Mouse (Mus musculus): Measurements from ENCODE around the gene Mpc1.
A peak's percentile ranks its signal among the peaks of the same experiment; 100 is the strongest.

Mpc1 gene

GRCm38 (mm10) chr17:8282821-8283525 is at the start of gene Mpc1:
Mpc1 (plus strand) TSS chr17:8282904.
- peak; percentile 89 to 96 for DNase-seq

- DNase-seq = no peak
These were observed 49.0 kb upstream of the Mpc1 start for GRCm38 (mm10) chr17:8233618-8234214.

- no peak for DNase-seq
These were observed 48.2 kb upstream of the Mpc1 start for GRCm38 (mm10) chr17:8234537-8234936.

GRCm38 (mm10) chr17:8235743-8236142 is 47.0 kb upstream of the Mpc1 start, which contains the start of gene Ccr6:
Ccr6 (plus strand) TSS chr17:8236043.
- no peak for DNase-seq

- no peak for DNase-seq
These were observed 44.5 kb upstream of the Mpc1 start for GRCm38 (mm10) chr17:8238012-8238710.

GRCm38 (mm10) chr17:8239561-8239960 is 43.1 kb upstream of the Mpc1 start:
- no peak for DNase-seq

GRCm38 (mm10) chr17:8240517-8240916 is 42.2 kb upstream of the Mpc1 start:
- no peak for DNase-seq

GRCm38 (mm10) chr17:8241645-8242044 is 41.1 kb upstream of the Mpc1 start:
- no peak for DNase-seq

GRCm38 (mm10) chr17:8242186-8242585 is 40.5 kb upstream of the Mpc1 start:
- peak in 1 of 2 experiments; percentile 30 for DNase-seq

- DNase-seq = no peak
These were observed 38.6 kb upstream of the Mpc1 start for GRCm38 (mm10) chr17:8244124-8244523.

GRCm38 (mm10) chr17:8246102-8246754 is 36.5 kb upstream of the Mpc1 start:
- DNase-seq = no peak

- DNase-seq = no peak
These were observed 31.0 kb upstream of the Mpc1 start for GRCm38 (mm10) chr17:8251704-8252103.

- no peak for DNase-seq
These were observed 28.4 kb upstream of the Mpc1 start for GRCm38 (mm10) chr17:8254268-8254667.

GRCm38 (mm10) chr17:8254914-8255313 is 27.8 kb upstream of the Mpc1 start:
- DNase-seq = no peak

GRCm38 (mm10) chr17:8255583-8255982 is 27.1 kb upstream of the Mpc1 start:
- DNase-seq = no peak

GRCm38 (mm10) chr17:8256982-8257381 is 25.7 kb upstream of the Mpc1 start:
- peak in 1 of 2 experiments; percentile 45 for DNase-seq

GRCm38 (mm10) chr17:8264638-8265037 is 18.1 kb upstream of the Mpc1 start:
- peak; percentile 65 to 73 for DNase-seq

- no peak for DNase-seq
These were observed 10.5 kb upstream of the Mpc1 start for GRCm38 (mm10) chr17:8272054-8272749.

- DNase-seq = no peak
These were observed 9.8 kb upstream of the Mpc1 start for GRCm38 (mm10) chr17:8272951-8273350.

- DNase-seq = peak; percentile 74 to 81
These were observed 6.6 kb upstream of the Mpc1 start for GRCm38 (mm10) chr17:8276071-8276470.

GRCm38 (mm10) chr17:8276680-8277079 is 6.0 kb upstream of the Mpc1 start:
- DNase-seq = no peak

- no peak for DNase-seq
These were observed 5.4 kb upstream of the Mpc1 start for GRCm38 (mm10) chr17:8277266-8277665.

- peak in 1 of 2 experiments; percentile 37 for DNase-seq
These were observed 4.3 kb upstream of the Mpc1 start for GRCm38 (mm10) chr17:8278356-8278755.

Measured in kidney, postnatal 36 days (tissue).